Mouse (Mus musculus): ENCODE data around the gene Ctps. TPM values are rescaled to one million over a fixed set of nuclear protein-coding genes. Genes with fewer than 3 reads are reported as not detected.

Ctps gene
- polyA plus RNA-seq, 1 experiment, result 76.3 TPM

DNA sequence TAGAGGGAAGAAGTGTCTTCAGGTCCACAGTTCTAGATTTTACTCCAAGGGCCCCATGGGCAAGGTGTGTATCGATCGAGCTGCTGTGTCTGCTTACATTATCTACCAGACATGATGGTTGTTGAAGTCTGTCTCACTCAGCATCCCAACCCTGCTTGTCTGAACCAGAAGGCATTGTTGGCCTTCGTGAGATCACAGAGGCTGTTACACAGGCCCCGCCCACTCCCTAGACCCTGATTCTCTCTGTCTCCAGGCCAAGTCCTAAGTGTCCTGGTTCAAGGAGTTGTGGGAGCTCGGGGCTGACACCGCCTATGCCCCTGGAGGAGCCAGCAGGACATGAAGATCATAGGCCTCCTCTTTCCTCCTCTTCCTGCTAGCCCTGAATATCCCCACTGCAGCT, 38.1 kb downstream of the Ctps start, which contains the start of gene Slfnl1:
TSS of gene Slfnl1 (plus strand) at position 246 of the 400 bp plus-strand sequence.
- H3ac ChIP-seq (ENCODE audit: control insufficient read depth, insufficient read length, low read depth), result no peak within 1 kb of the TSS
- TF ChIP-seq CEBPB (IDR thresholded peaks at IDR 0.05; ENCODE audit: low read depth), result no peak
- no peak for TF ChIP-seq USF1 (IDR thresholded peaks at IDR 0.05; ENCODE audit: low read depth)
- no peak for TF ChIP-seq CTCF (IDR thresholded peaks at IDR 0.05; ENCODE audit: control insufficient read depth, insufficient read depth, insufficient read length)
- TF ChIP-seq MAX (IDR thresholded peaks at IDR 0.05), result no peak
- no peaks in the 10 kb centered on the region for H3K79me3 ChIP-seq (ENCODE audit: low read depth)
- H3K79me2 ChIP-seq (ENCODE audit: control insufficient read depth, insufficient read depth), result no peaks in the 10 kb centered on the region
- no peaks in the 10 kb centered on the region for H3K27me3 ChIP-seq (ENCODE audit: control insufficient read depth, insufficient read depth, insufficient read length)
- no peak within 1 kb of the TSS for H3K4me3 ChIP-seq (ENCODE audit: insufficient read depth, poor library complexity, severe bottlenecking)
- H3K36me3 ChIP-seq (ENCODE audit: control insufficient read depth, insufficient read depth), result peaks cover 27% of the 10 kb centered on the region

DNA sequence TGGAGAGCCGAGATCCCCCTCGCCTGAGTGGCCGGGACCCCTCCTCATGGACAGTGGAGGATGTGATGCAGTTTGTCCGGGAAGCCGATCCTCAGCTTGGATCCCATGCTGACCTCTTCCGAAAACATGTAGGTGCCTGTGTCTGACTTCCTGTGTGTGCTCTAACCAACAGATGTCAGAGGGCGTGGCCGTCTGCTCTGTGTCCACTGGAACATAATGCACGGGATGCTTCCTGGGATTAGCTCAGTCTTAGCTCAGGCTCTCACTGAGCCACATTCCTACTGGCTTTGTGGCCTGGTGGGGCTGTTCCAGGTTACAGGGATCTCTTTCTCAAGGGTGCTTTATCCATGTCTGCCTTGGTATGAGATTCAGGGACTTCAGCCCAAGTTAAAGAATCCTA, 41.9 kb downstream of the Ctps start:
- H3K79me3 ChIP-seq (ENCODE audit: low read depth), result no peaks in the 10 kb centered on the region
- no peak overlapping the region for H3K4me3 ChIP-seq (ENCODE audit: insufficient read depth, poor library complexity, severe bottlenecking)
- no peaks in the 10 kb centered on the region for H3K27me3 ChIP-seq (ENCODE audit: control insufficient read depth, insufficient read depth, insufficient read length)
- H3K79me2 ChIP-seq (ENCODE audit: control insufficient read depth, insufficient read depth), result no peaks in the 10 kb centered on the region
- H3K36me3 ChIP-seq (ENCODE audit: control insufficient read depth, insufficient read depth), result peaks cover 62% of the 10 kb centered on the region
- TF ChIP-seq USF1 (IDR thresholded peaks at IDR 0.05; ENCODE audit: low read depth), result no peak
- no peak for TF ChIP-seq MYOG (IDR thresholded peaks at IDR 0.05; ENCODE audit: control insufficient read depth, extremely low read depth, insufficient read length)
- TF ChIP-seq FOSL1 (IDR thresholded peaks at IDR 0.05; ENCODE audit: insufficient read depth, low read length, poor library complexity, severe bottlenecking), result no peak
- H3ac ChIP-seq (ENCODE audit: control insufficient read depth, insufficient read length, low read depth), result no peak overlapping the region

DNA sequence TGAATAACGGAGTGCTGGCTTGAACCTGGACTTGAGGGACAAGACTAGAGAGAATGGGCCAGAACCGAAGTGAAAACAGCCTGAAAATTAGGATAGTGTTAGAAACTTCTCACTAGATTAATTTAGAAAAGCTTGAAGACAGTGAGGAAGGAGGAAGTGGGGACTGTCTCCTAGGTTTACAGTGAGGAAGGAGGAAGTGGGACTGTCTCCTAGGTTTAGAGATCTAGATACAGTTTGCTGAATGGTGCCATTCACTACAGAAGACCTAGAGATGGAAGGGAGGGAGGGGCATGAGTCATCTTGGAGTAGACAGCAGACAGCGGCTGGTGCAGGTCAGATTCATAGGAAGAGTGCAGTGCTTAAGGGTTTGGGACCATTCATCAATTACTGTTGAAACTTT, 47.0 kb downstream of the Ctps start:
- TF ChIP-seq MYOD1 (IDR thresholded peaks at IDR 0.05; ENCODE audit: control insufficient read depth, insufficient read length, low read depth), result no peak
- no peak for TF ChIP-seq CTCF (IDR thresholded peaks at IDR 0.05; ENCODE audit: control insufficient read depth, insufficient read depth, insufficient read length)
- H3K36me3 ChIP-seq (ENCODE audit: control insufficient read depth, insufficient read depth), result peaks cover 67% of the 10 kb centered on the region
- H3K79me2 ChIP-seq (ENCODE audit: control insufficient read depth, insufficient read depth), result peaks cover 30% of the 10 kb centered on the region
- H3K4me3 ChIP-seq (ENCODE audit: insufficient read depth, poor library complexity, severe bottlenecking), result no peak overlapping the region
- no peak overlapping the region for H3ac ChIP-seq (ENCODE audit: control insufficient read depth, insufficient read length, low read depth)
- peaks cover 6% of the 10 kb centered on the region for H3K79me3 ChIP-seq (ENCODE audit: low read depth)
- H3K27me3 ChIP-seq (ENCODE audit: control insufficient read depth, insufficient read depth, insufficient read length), result no peaks in the 10 kb centered on the region

GRCm38 (mm10) chr4:120522351-120522750, 47.7 kb downstream of the Ctps start:
- no peak overlapping the region for H3ac ChIP-seq (ENCODE audit: control insufficient read depth, insufficient read length, low read depth)
- TF ChIP-seq CTCF (IDR thresholded peaks at IDR 0.05; ENCODE audit: control insufficient read depth, insufficient read depth, insufficient read length) (no peak), FOSL1 (IDR thresholded peaks at IDR 0.05; ENCODE audit: insufficient read depth, low read length, poor library complexity, severe bottlenecking) (no peak), MYOD1 (IDR thresholded peaks at IDR 0.05; ENCODE audit: control insufficient read depth, insufficient read length, low read depth) (no peak), USF1 (IDR thresholded peaks at IDR 0.05; ENCODE audit: low read depth) (no peak), CEBPB (IDR thresholded peaks at IDR 0.05; ENCODE audit: low read depth) (no peak), MAX (IDR thresholded peaks at IDR 0.05) (no peak)
- H3K4me3 ChIP-seq (ENCODE audit: insufficient read depth, poor library complexity, severe bottlenecking), result no peak overlapping the region
- no peaks in the 10 kb centered on the region for H3K27me3 ChIP-seq (ENCODE audit: control insufficient read depth, insufficient read depth, insufficient read length)
- peaks cover 8% of the 10 kb centered on the region for H3K79me3 ChIP-seq (ENCODE audit: low read depth)
- H3K79me2 ChIP-seq (ENCODE audit: control insufficient read depth, insufficient read depth), result peaks cover 37% of the 10 kb centered on the region
- H3K36me3 ChIP-seq (ENCODE audit: control insufficient read depth, insufficient read depth), result peaks cover 66% of the 10 kb centered on the region

- peaks cover 37% of the 10 kb centered on the region for H3K79me2 ChIP-seq (ENCODE audit: control insufficient read depth, insufficient read depth)
- H3K27me3 ChIP-seq (ENCODE audit: control insufficient read depth, insufficient read depth, insufficient read length), result no peaks in the 10 kb centered on the region
- H3K79me3 ChIP-seq (ENCODE audit: low read depth), result peaks cover 8% of the 10 kb centered on the region
- no peak overlapping the region for H3ac ChIP-seq (ENCODE audit: control insufficient read depth, insufficient read length, low read depth)
- no peak overlapping the region for H3K4me3 ChIP-seq (ENCODE audit: insufficient read depth, poor library complexity, severe bottlenecking)
- TF ChIP-seq MAX (IDR thresholded peaks at IDR 0.05) (no peak), MYOD1 (IDR thresholded peaks at IDR 0.05; ENCODE audit: control insufficient read depth, insufficient read length, low read depth) (no peak), USF1 (IDR thresholded peaks at IDR 0.05; ENCODE audit: low read depth) (no peak), MYOG (IDR thresholded peaks at IDR 0.05; ENCODE audit: control insufficient read depth, extremely low read depth, insufficient read length) (no peak), CTCF (IDR thresholded peaks at IDR 0.05; ENCODE audit: control insufficient read depth, insufficient read depth, insufficient read length) (no peak), FOSL1 (IDR thresholded peaks at IDR 0.05; ENCODE audit: insufficient read depth, low read length, poor library complexity, severe bottlenecking) (no peak), CEBPB (IDR thresholded peaks at IDR 0.05; ENCODE audit: low read depth) (no peak)
- peaks cover 64% of the 10 kb centered on the region for H3K36me3 ChIP-seq (ENCODE audit: control insufficient read depth, insufficient read depth)
Measured at GRCm38 (mm10) chr4:120521761-120522160, 48.3 kb downstream of the Ctps start.

DNA sequence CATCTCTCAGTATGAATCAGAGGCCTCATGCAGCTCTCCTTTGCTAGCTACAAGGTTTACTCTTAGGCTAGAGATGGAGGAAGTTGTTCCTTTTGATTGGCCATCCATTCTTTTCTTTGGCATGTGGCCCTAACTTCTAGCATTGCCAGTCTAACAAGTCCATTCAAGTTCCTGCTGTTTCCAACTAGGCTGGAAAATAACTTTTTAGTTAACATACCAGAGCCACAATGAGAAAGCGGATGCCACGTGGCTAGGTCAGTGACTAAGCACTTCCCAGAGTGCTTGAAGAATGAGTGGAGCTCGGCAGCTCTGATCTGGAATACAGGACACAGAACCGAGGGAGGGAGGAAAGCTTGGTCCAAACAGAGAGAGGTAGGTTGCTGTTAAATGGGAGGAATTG, 52.7 kb downstream of the Ctps start:
- Histone ChIP-seq H3K79me2 (ENCODE audit: control insufficient read depth, insufficient read depth) (peaks cover 37% of the 10 kb centered on the region), H3K79me3 (ENCODE audit: low read depth) (peaks cover 8% of the 10 kb centered on the region), H3K27me3 (ENCODE audit: control insufficient read depth, insufficient read depth, insufficient read length) (no peaks in the 10 kb centered on the region), H3K4me3 (ENCODE audit: insufficient read depth, poor library complexity, severe bottlenecking) (peak overlapping the region; percentile 34), H3K36me3 (ENCODE audit: control insufficient read depth, insufficient read depth) (peaks cover 23% of the 10 kb centered on the region), H3ac (ENCODE audit: control insufficient read depth, insufficient read length, low read depth) (peak overlapping the region; percentile 59)
- TF ChIP-seq CEBPB (IDR thresholded peaks at IDR 0.05; ENCODE audit: low read depth), result no peak
- TF ChIP-seq MAX (IDR thresholded peaks at IDR 0.05), result peak; percentile 96
- no peak for TF ChIP-seq CTCF (IDR thresholded peaks at IDR 0.05; ENCODE audit: control insufficient read depth, insufficient read depth, insufficient read length)
- no peak for TF ChIP-seq FOSL1 (IDR thresholded peaks at IDR 0.05; ENCODE audit: insufficient read depth, low read length, poor library complexity, severe bottlenecking)
- no peak for TF ChIP-seq MYOD1 (IDR thresholded peaks at IDR 0.05; ENCODE audit: control insufficient read depth, insufficient read length, low read depth)
- TF ChIP-seq USF1 (IDR thresholded peaks at IDR 0.05; ENCODE audit: low read depth), result peak; percentile 90
- TF ChIP-seq MYOG (IDR thresholded peaks at IDR 0.05; ENCODE audit: control insufficient read depth, extremely low read depth, insufficient read length), result no peak
